Mouse (Mus musculus) spleen, postnatal 0 days (tissue): ENCODE data around the gene Lrrc8b. TPM values are rescaled to one million over a fixed set of nuclear protein-coding genes. Genes with fewer than 3 reads are reported as not detected.

Experiments
- polyA plus RNA-seq: library from polyadenylated mRNA; unstranded; fragments of >200 nt; fragmentation: Nextera tagmentation; extraction: Ambion mirVana; gene quantifications from 2 replicates; pipeline ENCODE4 v1.2.1, GENCODE M21; 2015

Lrrc8b gene
- 3.3 TPM in 2 replicates for polyA plus RNA-seq

DNA sequence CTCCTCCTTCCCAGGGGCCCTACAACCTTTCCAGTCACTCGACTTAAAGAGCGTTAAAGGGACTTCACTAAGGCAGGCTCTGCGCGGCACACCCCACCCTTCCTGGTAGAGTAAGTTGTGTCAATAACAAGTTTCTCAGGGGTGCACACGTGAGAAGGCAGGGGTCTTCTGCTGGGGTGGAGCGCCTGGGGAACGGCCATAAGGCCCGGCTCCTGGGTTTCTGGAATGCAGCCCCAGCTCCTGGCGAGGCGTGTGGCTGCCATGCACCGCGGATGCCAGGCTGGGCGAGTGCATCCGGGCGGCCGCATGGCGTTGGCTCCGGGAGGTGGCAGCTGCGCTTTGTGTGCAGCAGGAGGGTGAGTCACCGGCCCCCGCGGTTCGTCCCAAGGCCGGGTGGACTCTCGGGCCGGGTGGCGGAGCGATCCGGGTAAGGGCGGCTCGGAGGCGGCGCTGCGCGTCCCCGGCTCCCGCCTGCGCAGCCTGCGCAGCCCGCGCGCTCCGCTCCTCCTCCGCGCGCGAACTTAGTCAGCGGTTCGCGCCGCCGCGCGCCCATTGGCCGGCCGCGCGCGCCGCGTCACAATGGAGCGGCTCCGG is at the start of gene Lrrc8b:
TSS of gene Lrrc8b (plus strand) at position 578 of the 594 bp plus-strand sequence.

DNA sequence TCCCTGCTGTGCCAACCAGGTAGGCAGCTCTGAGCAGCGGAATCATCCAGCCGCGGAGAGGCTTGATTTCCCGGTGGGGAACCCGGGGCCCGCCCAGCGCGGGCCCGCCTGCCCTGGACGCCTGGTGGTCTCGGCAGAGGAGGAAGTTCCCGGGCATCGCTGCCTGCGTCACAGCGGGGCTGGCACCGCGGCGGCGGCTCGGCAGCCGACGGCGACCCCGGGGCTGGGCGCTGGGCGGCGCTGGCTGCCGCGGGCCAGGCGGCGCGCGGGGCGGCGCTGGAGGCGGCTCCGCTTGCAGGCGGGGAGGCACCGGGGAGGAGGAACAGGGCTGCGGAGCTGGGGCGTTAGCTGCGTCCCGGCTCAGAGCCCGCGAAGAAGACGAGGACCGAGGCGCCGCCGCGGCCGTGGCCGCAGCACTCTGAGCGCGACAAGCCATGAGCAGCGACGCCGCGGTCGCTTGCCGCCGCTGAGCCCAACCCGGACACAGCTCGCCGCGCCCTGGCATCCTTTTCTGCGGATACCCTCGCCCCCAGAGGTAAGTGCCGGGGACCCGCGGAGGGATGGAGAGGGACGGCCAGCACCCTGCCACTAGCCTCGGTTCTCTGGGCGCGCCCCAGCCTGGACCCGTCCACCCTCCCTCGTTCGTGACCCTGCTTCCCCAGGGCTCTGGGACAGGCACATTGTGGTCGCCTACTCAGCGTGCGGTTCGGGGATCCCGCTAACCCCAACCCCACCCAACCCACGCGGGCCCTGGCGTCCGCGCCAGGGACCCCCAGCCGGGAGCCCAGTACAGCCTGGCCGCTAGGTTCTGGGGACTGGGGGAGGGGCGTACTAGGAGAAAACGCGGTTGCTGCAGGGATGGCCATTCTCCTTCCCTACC is 103.8 kb downstream of the Lrrc8b start, which contains the start of gene Lrrc8c:
TSS of gene Lrrc8c (plus strand) at position 293 of the 880 bp plus-strand sequence.

Other genes starting within 250 kb of the Lrrc8b start
- 0.21 TPM in 1 of 2 replicates, not detected in the other for gene Gbp10, start 176.2 kb upstream of the Lrrc8b start, polyA plus RNA-seq
- gene Gm43302, start 122.1 kb upstream of the Lrrc8b start, polyA plus RNA-seq: 0.04 TPM in 1 of 2 replicates, not detected in the other
- 1.1 and 2.1 TPM in 2 replicates for gene Gbp6, start 122.1 kb upstream of the Lrrc8b start, polyA plus RNA-seq
- 26.3 and 26.5 TPM in 2 replicates for gene Lrrc8c, start 103.6 kb downstream of the Lrrc8b start, polyA plus RNA-seq